Mouse (Mus musculus) lung, embryonic 15.5 days (tissue): Measurements from ENCODE around the gene Asic2. TPM values are rescaled to one million over a fixed set of nuclear protein-coding genes. Genes with fewer than 3 reads are reported as not detected.

Source experiments
- ATAC-seq: fragments of 200-750 bp; cut with Nextera tagmentation; 2 replicates; pipeline ENCODE4 v1.8.0; 2017; ENCODE audit warnings: moderate number of reproducible peaks, borderline replicate concordance; ENCODE audit not compliant: low FRiP score, low TSS enrichment; ENCODE audit errors: extremely low read depth
- H3K27ac ChIP-seq: fragments of 300-500 bp; sonication (generic); 2 replicates; pipeline ENCODE4 v1.5.1; 2015; ENCODE audit warnings: moderate library complexity, mild to moderate bottlenecking, inconsistent platforms
- H3K27me3 ChIP-seq: fragments of 300-500 bp; sonication (generic); 2 replicates; pipeline ENCODE4 v1.6.1; 2015; ENCODE audit warnings: inconsistent platforms
- H3K36me3 ChIP-seq: fragments of 300-500 bp; sonication (generic); 2 replicates; pipeline ENCODE4 v1.6.1; 2015; ENCODE audit warnings: inconsistent platforms
- H3K4me1 ChIP-seq: fragments of 300-500 bp; sonication (generic); 2 replicates; pipeline ENCODE4 v1.6.1; 2015; ENCODE audit warnings: inconsistent platforms
- H3K4me2 ChIP-seq: fragments of 300-500 bp; sonication (generic); 2 replicates; pipeline ENCODE4 v1.6.1; 2015; ENCODE audit warnings: inconsistent platforms, mild to moderate bottlenecking, moderate library complexity
- H3K4me3 ChIP-seq: fragments of 300-500 bp; sonication (generic); 2 replicates; pipeline ENCODE4 v1.5.1; 2015; ENCODE audit warnings: mild to moderate bottlenecking, inconsistent platforms
- H3K9ac ChIP-seq: fragments of 300-500 bp; sonication (generic); 2 replicates; pipeline ENCODE4 v1.6.1; 2015; ENCODE audit warnings: inconsistent platforms
- H3K9me3 ChIP-seq: fragments of 300-500 bp; sonication (generic); 2 replicates; pipeline ENCODE4 v1.6.1; 2016; ENCODE audit warnings: inconsistent platforms
- WGBS: fragments of 180-500 bp; shearing (Covaris S2); methylation state at CpG from one replicate; pipeline ENCODE4 v1.1.7; 2015; 5-methylcytosine and 5-hydroxymethylcytosine counted together
- polyA plus RNA-seq: library from polyadenylated mRNA; unstranded; fragments of >200 nt; fragmentation: Nextera tagmentation; extraction: Ambion mirVana; gene quantifications from 2 replicates; pipeline ENCODE4 v1.2.1, GENCODE M21; 2015

Asic2 gene
- polyA plus RNA-seq, 1 experiment from 2014 or later = 0.37 TPM

- no peak for ATAC-seq
- Histone ChIP-seq H3K36me3 (no peaks in the 10 kb centered on the region), H3K4me3 (no peak overlapping the region), H3K4me2 (no peak overlapping the region), H3K27me3 (no peaks in the 10 kb centered on the region), H3K9me3 (no peaks in the 10 kb centered on the region), H3K27ac (no peak overlapping the region), H3K4me1 (no peaks in the 10 kb centered on the region), H3K9ac (no peak overlapping the region)
- WGBS = 55% methylated on average over 4 of the region's 4 CpGs
These were observed 805.2 kb downstream of the Asic2 start for GRCm38 (mm10) chr11:81163056-81163455.

GRCm38 (mm10) chr11:81153841-81154240 is 814.4 kb downstream of the Asic2 start:
- Histone ChIP-seq H3K4me3 (peak overlapping the region; percentile 47; the same call in 1 of the 2 replicates), H3K27me3 (peaks cover 73% of the 10 kb centered on the region), H3K9me3 (no peaks in the 10 kb centered on the region), H3K4me2 (peak overlapping the region; percentile 92), H3K27ac (no peak overlapping the region), H3K9ac (no peak overlapping the region), H3K4me1 (peaks cover 28% of the 10 kb centered on the region), H3K36me3 (no peaks in the 10 kb centered on the region)
- ATAC-seq = 0 out of 2 replicates have a peak, but pooled peaks have one; percentile 53
- WGBS = 6% methylated on average over 13 of the region's 13 CpGs

GRCm38 (mm10) chr11:81153161-81153840 is 815.0 kb downstream of the Asic2 start:
- peaks cover 73% of the 10 kb centered on the region for H3K27me3 ChIP-seq
- WGBS = 0% methylated on average over 50 of the region's 57 CpGs
- no peaks in the 10 kb centered on the region for H3K36me3 ChIP-seq
- H3K4me3 ChIP-seq = peak overlapping the region; percentile 47
- H3K27ac ChIP-seq = no peak overlapping the region
- no peak overlapping the region for H3K9ac ChIP-seq
- H3K4me2 ChIP-seq = peak overlapping the region; percentile 92
- no peaks in the 10 kb centered on the region for H3K9me3 ChIP-seq
- peak; percentile 48; the same call in 1 of the 2 replicates for ATAC-seq
- peaks cover 28% of the 10 kb centered on the region for H3K4me1 ChIP-seq

GRCm38 (mm10) chr11:81152460-81153160 is 815.6 kb downstream of the Asic2 start:
- Histone ChIP-seq H3K4me1 (peaks cover 28% of the 10 kb centered on the region), H3K27me3 (peaks cover 73% of the 10 kb centered on the region), H3K4me2 (peak overlapping the region; percentile 92), H3K9me3 (no peaks in the 10 kb centered on the region), H3K4me3 (peak overlapping the region; percentile 47), H3K36me3 (no peaks in the 10 kb centered on the region), H3K27ac (no peak overlapping the region), H3K9ac (peak overlapping the region; percentile 29; the same call in 1 of the 2 replicates)
- peak; percentile 60 for ATAC-seq
- WGBS = 1% methylated on average over 48 of the region's 55 CpGs

- under 1% methylated on average over 34 of the region's 42 CpGs for WGBS
- H3K27me3 ChIP-seq = peaks cover 73% of the 10 kb centered on the region
- peak overlapping the region; percentile 29; the same call in 1 of the 2 replicates for H3K9ac ChIP-seq
- H3K27ac ChIP-seq = no peak overlapping the region
- no peaks in the 10 kb centered on the region for H3K36me3 ChIP-seq
- ATAC-seq = peak; percentile 53; the same call in 1 of the 2 replicates
- H3K4me2 ChIP-seq = peak overlapping the region; percentile 92
- H3K4me1 ChIP-seq = peaks cover 28% of the 10 kb centered on the region
- peak overlapping the region; percentile 47 for H3K4me3 ChIP-seq
- H3K9me3 ChIP-seq = no peaks in the 10 kb centered on the region
These were observed 816.3 kb downstream of the Asic2 start for GRCm38 (mm10) chr11:81152021-81152385.

- peak overlapping the region; percentile 47 for H3K4me3 ChIP-seq
- peak overlapping the region; percentile 92 for H3K4me2 ChIP-seq
- no peaks in the 10 kb centered on the region for H3K36me3 ChIP-seq
- H3K4me1 ChIP-seq = peaks cover 28% of the 10 kb centered on the region
- H3K27ac ChIP-seq = no peak overlapping the region
- H3K27me3 ChIP-seq = peaks cover 71% of the 10 kb centered on the region
- WGBS = 3% methylated on average over 36 of the region's 36 CpGs
- 0 out of 2 replicates have a peak, but pooled peaks have one; percentile 20 for ATAC-seq
- H3K9ac ChIP-seq = no peak overlapping the region; the same call in 1 of the 2 replicates
- H3K9me3 ChIP-seq = no peaks in the 10 kb centered on the region
These were observed 816.8 kb downstream of the Asic2 start for GRCm38 (mm10) chr11:81151286-81152020.

GRCm38 (mm10) chr11:81150621-81151020 is 817.6 kb downstream of the Asic2 start:
- Histone ChIP-seq H3K9ac (no peak overlapping the region), H3K4me3 (no peak overlapping the region), H3K4me2 (no peak overlapping the region), H3K27me3 (peaks cover 63% of the 10 kb centered on the region), H3K27ac (no peak overlapping the region), H3K4me1 (peaks cover 28% of the 10 kb centered on the region), H3K9me3 (no peaks in the 10 kb centered on the region), H3K36me3 (no peaks in the 10 kb centered on the region)
- ATAC-seq = no peak
- WGBS = 67% methylated on average over 8 of the region's 8 CpGs

- H3K27ac ChIP-seq = no peak overlapping the region
- 62% methylated on average over 10 of the region's 10 CpGs for WGBS
- no peak overlapping the region for H3K4me2 ChIP-seq
- H3K36me3 ChIP-seq = no peaks in the 10 kb centered on the region
- no peak overlapping the region for H3K9ac ChIP-seq
- H3K4me3 ChIP-seq = no peak overlapping the region
- peaks cover 42% of the 10 kb centered on the region for H3K27me3 ChIP-seq
- H3K4me1 ChIP-seq = peaks cover 22% of the 10 kb centered on the region
- ATAC-seq = no peak
- H3K9me3 ChIP-seq = no peaks in the 10 kb centered on the region
These were observed 819.8 kb downstream of the Asic2 start for GRCm38 (mm10) chr11:81148423-81148822.

GRCm38 (mm10) chr11:81146574-81147157 is 821.6 kb downstream of the Asic2 start:
- peak; percentile 76; the same call in 1 of the 2 replicates for ATAC-seq
- H3K4me1 ChIP-seq = peaks cover 5% of the 10 kb centered on the region
- H3K4me2 ChIP-seq = no peak overlapping the region
- WGBS = 43% methylated on average over 9 of the region's 9 CpGs
- no peak overlapping the region for H3K9ac ChIP-seq
- H3K4me3 ChIP-seq = no peak overlapping the region
- peaks cover 24% of the 10 kb centered on the region for H3K27me3 ChIP-seq
- H3K36me3 ChIP-seq = no peaks in the 10 kb centered on the region
- no peaks in the 10 kb centered on the region for H3K9me3 ChIP-seq
- H3K27ac ChIP-seq = no peak overlapping the region

- no peaks in the 10 kb centered on the region for H3K9me3 ChIP-seq
- H3K27me3 ChIP-seq = no peaks in the 10 kb centered on the region
- no peak overlapping the region for H3K9ac ChIP-seq
- ATAC-seq = no peak
- H3K4me2 ChIP-seq = no peak overlapping the region
- WGBS = 59% methylated on average over 4 of the region's 4 CpGs
- H3K27ac ChIP-seq = no peak overlapping the region
- no peak overlapping the region for H3K4me3 ChIP-seq
- H3K4me1 ChIP-seq = no peaks in the 10 kb centered on the region
- no peaks in the 10 kb centered on the region for H3K36me3 ChIP-seq
These were observed 833.1 kb downstream of the Asic2 start for GRCm38 (mm10) chr11:81135141-81135540.

GRCm38 (mm10) chr11:81133950-81134349 is 834.3 kb downstream of the Asic2 start:
- Histone ChIP-seq H3K36me3 (no peaks in the 10 kb centered on the region), H3K4me2 (no peak overlapping the region), H3K9ac (no peak overlapping the region), H3K27me3 (no peaks in the 10 kb centered on the region), H3K27ac (no peak overlapping the region), H3K4me3 (no peak overlapping the region), H3K4me1 (no peaks in the 10 kb centered on the region), H3K9me3 (no peaks in the 10 kb centered on the region)
- ATAC-seq = no peak
- WGBS = 29% methylated on average over 5 of the region's 5 CpGs
